Mouse (Mus musculus) kidney, embryonic 14.5 days (tissue): ENCODE measurements around the gene Idi1. TPM values are rescaled to one million over a fixed set of nuclear protein-coding genes. Genes with fewer than 3 reads are reported as not detected.
"Not testable (repeated sequence)": the region's sequence is repeated elsewhere in the genome, so short reads cannot be mapped to it uniquely, and the experiment has no call there.

Experiments
- ATAC-seq: fragments of 200-750 bp; cut with Nextera tagmentation; 2 replicates; pipeline ENCODE4 v1.8.0; 2017; ENCODE audit warnings: moderate number of reproducible peaks, mild to moderate bottlenecking, moderate TSS enrichment, moderate library complexity; ENCODE audit not compliant: low FRiP score, low TSS enrichment
- H3K27ac ChIP-seq: fragments of 300-500 bp; sonication (generic); 2 replicates; pipeline ENCODE4 v1.5.1; 2014; ENCODE audit warnings: low read depth, mild to moderate bottlenecking, low read length, moderate library complexity, mixed read lengths
- H3K27me3 ChIP-seq: fragments of 300-500 bp; sonication (generic); 2 replicates; pipeline ENCODE4 v1.6.1; 2014; ENCODE audit warnings: mild to moderate bottlenecking, low read length; ENCODE audit not compliant: control insufficient read depth, insufficient read depth
- H3K36me3 ChIP-seq: fragments of 300-500 bp; sonication (generic); 2 replicates; pipeline ENCODE4 v1.6.1; 2014; ENCODE audit warnings: low read length, mixed read lengths; ENCODE audit not compliant: control insufficient read depth, insufficient read depth
- H3K4me1 ChIP-seq: fragments of 300-500 bp; sonication (generic); 2 replicates; pipeline ENCODE4 v1.6.1; 2014; ENCODE audit warnings: low read length, mixed read lengths; ENCODE audit not compliant: control insufficient read depth, insufficient read depth
- H3K4me2 ChIP-seq: fragments of 300-500 bp; sonication (generic); replicated peaks from 2 replicates; pipeline ENCODE4 v1.6.1; 2014; ENCODE audit warnings: low read depth, mild to moderate bottlenecking, low read length
- H3K4me3 ChIP-seq: fragments of 300-500 bp; sonication (generic); 2 replicates; pipeline ENCODE4 v1.5.1; 2014; ENCODE audit warnings: mild to moderate bottlenecking, low read length
- H3K9ac ChIP-seq: fragments of 300-500 bp; sonication (generic); 2 replicates; pipeline ENCODE4 v1.6.1; 2014; ENCODE audit warnings: low read depth, mild to moderate bottlenecking, low read length, moderate library complexity
- H3K9me3 ChIP-seq: fragments of 300-500 bp; sonication (generic); 2 replicates; pipeline ENCODE4 v1.6.1; 2016; ENCODE audit warnings: low read length; ENCODE audit not compliant: control insufficient read depth
- WGBS: fragments of 180-500 bp; shearing (Covaris S2); extraction: QIAGEN DNeasy Blood & Tissue Kit; methylation state at CpG from one replicate; pipeline ENCODE4 v1.1.7; 2014; 5-methylcytosine and 5-hydroxymethylcytosine counted together
- microRNA-seq: library from miRNA; unstranded; fragments of <30 nt; microRNA quantifications from one replicate; pipeline ENCODE4, GENCODE M21; 2016
- polyA plus RNA-seq: library from polyadenylated mRNA; unstranded; fragments of >200 nt; fragmentation: Nextera tagmentation; extraction: Ambion mirVana; gene quantifications from 2 replicates; pipeline ENCODE4 v1.2.1, GENCODE M21; 2014

Gene Idi1
- polyA plus RNA-seq, 1 experiment from 2014 or later: 77.4 TPM

DNA sequence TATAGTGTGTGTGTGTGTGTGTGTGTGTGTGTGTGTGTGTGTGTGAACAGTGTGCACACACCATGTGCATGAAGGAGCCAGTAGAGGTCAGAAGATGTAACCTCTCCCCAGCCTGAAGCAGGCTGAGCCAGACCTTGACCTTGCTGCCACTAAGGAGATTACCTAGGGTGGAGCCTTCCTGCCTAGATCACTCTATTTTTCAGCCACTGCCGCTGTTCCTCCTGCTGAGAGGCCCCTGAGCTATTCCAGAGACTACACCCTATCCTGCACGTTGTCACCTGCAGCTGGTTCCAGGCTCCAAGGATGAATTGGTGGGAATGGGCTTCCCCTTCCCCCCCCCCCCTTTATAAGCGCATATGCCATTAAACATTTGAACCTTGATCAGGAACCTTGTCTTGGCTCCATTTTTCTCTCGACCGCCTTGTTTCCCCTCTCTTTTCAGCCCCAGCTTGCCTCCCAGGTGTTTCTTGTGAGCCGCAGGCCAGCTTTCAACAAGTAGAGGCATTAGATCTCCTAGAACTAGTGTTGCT, 52.4 kb downstream of the Idi1 start:
- 67% methylated on average over 6 of the region's 6 CpGs for WGBS
- H3K4me1 ChIP-seq, H3K9me3 ChIP-seq, H3K27me3 ChIP-seq, H3K4me2 ChIP-seq, ATAC-seq, H3K27ac ChIP-seq, H3K9ac ChIP-seq, H3K4me3 ChIP-seq, H3K36me3 ChIP-seq: not testable (repeated sequence)

GRCm38 (mm10) chr13:8941110-8941509, 55.8 kb downstream of the Idi1 start:
- not testable (repeated sequence) for H3K27me3 ChIP-seq, H3K4me2 ChIP-seq, H3K9me3 ChIP-seq, H3K4me1 ChIP-seq, H3K9ac ChIP-seq, H3K36me3 ChIP-seq, H3K27ac ChIP-seq, H3K4me3 ChIP-seq, ATAC-seq
- 85% methylated on average over 4 of the region's 4 CpGs for WGBS

DNA sequence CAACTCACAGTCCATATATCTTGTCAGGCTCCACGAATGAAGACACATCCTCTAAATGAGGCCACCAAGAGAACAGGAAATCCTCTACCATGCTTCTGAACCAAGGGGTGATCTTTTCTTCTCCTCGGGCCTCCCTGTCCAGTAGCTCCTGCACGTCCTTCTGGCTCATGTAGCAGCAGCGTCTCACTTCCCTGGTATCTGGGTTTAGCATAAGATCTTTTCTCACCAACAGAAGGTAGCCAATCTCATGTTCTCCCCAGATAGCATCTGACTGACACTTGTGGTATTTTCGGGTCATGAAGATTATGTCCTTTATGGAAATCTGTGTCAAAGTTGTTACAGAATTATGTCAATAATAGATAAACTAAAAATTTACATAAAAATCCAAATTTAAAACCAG, 56.4 kb downstream of the Idi1 start:
- H3K27me3 ChIP-seq, H3K4me3 ChIP-seq, H3K27ac ChIP-seq, ATAC-seq, H3K36me3 ChIP-seq, H3K9me3 ChIP-seq, H3K9ac ChIP-seq, H3K4me2 ChIP-seq, H3K4me1 ChIP-seq: not testable (repeated sequence)
- 14% methylated on average over 1 of the region's 5 CpGs for WGBS

Small RNAs within 50 kb of the gene (microRNA-seq; reads per million reads assigned to microRNA genes)
- not detected for gene Gm22750

Other genes starting within 250 kb of the Idi1 start
- 13.3 and 24.4 TPM in 2 replicates for gene Wdr37, start 13.6 kb upstream of the Idi1 start, polyA plus RNA-seq
- not detected in 2 replicates for gene Gm9745, start 62.7 kb downstream of the Idi1 start, polyA plus RNA-seq
- not detected in 2 replicates for gene Idi2, start 67.4 kb downstream of the Idi1 start, polyA plus RNA-seq
- 91.3 and 102 TPM in 2 replicates for gene Gtpbp4, start 110.6 kb downstream of the Idi1 start, polyA plus RNA-seq
- gene Larp4b, start 208.4 kb downstream of the Idi1 start, polyA plus RNA-seq: 35.0 and 46.9 TPM in 2 replicates